Mouse (Mus musculus): ENCODE measurements around the gene Tmtc2.

GRCm38 (mm10) chr10:105288472-105288871, 285.8 kb downstream of the Tmtc2 start:
- no peak for TF ChIP-seq GATA1 (IDR thresholded peaks at IDR 0.05; ENCODE audit: borderline replicate concordance, low read length)
- no peak for TF ChIP-seq FLI1 (IDR thresholded peaks at IDR 0.05; ENCODE audit: low read length)

Measured in megakaryocyte, embryonic 14.5 days (primary cell).